Mouse (Mus musculus) CH12.LX (cell line): ENCODE results near the gene Gm44511. TPM values are rescaled to one million over a fixed set of nuclear protein-coding genes. Genes with fewer than 3 reads are reported as not detected.

Experiments
- DNase-seq: peaks from one replicate; pipeline ENCODE4 v3.0.0-alpha.2; 2013; ENCODE audit errors: extremely low read depth
- H3K27ac ChIP-seq: 2 replicates; pipeline ENCODE4 v1.5.1; 2012; ENCODE audit warnings: low read depth, mild to moderate bottlenecking, control low read depth, moderate library complexity; ENCODE audit not compliant: insufficient read depth
- H3K27me3 ChIP-seq: replicated peaks from 2 replicates; pipeline ENCODE3; 2012; ENCODE audit warnings: inconsistent platforms
- H3K36me3 ChIP-seq, 2 experiments: replicated peaks in 1 of 2; 2 replicates each; pipeline versions ENCODE3 to v1.6.1; 2012; ENCODE audit warnings: inconsistent platforms in 1 of 2, low read length in 1 of 2, mild to moderate bottlenecking in 1 of 2, mixed read lengths in 1 of 2, moderate library complexity in 1 of 2; ENCODE audit not compliant: control insufficient read depth in 1 of 2, insufficient read depth in 1 of 2
- H3K4me1 ChIP-seq, 2 experiments: 2 replicates each; pipeline ENCODE4 v1.6.1; 2012; ENCODE audit warnings: inconsistent platforms in 1 of 2, moderate library complexity in 1 of 2; ENCODE audit not compliant: insufficient read depth in 2 of 2, control insufficient read depth in 1 of 2
- H3K4me2 ChIP-seq: 2 replicates; pipeline ENCODE4 v1.6.1; 2012; ENCODE audit warnings: low read depth, mild to moderate bottlenecking, control low read depth; ENCODE audit not compliant: poor library complexity, insufficient read depth, severe bottlenecking
- H3K4me3 ChIP-seq, 3 experiments: fragments of 150-350 bp in 1 of 3; sonication (generic) in 1 of 3; replicated peaks in 1 of 3; 2 replicates each; pipeline versions ENCODE3 to v1.5.1; 2011 to 2012; ENCODE audit warnings: low read depth in 2 of 3, low read length in 2 of 3, mild to moderate bottlenecking in 2 of 3, moderate library complexity in 2 of 3, control low read depth in 1 of 3, improper control_type of control experiment in 1 of 3, inconsistent platforms in 1 of 3, mixed read lengths in 1 of 3; ENCODE audit not compliant: poor library complexity in 1 of 3
- H3K79me2 ChIP-seq: replicated peaks from 2 replicates; pipeline ENCODE4 v1.6.1; 2012; ENCODE audit warnings: mild to moderate bottlenecking, moderate library complexity; ENCODE audit not compliant: control insufficient read depth, poor library complexity, insufficient read depth, severe bottlenecking; ENCODE audit errors: extremely low read depth
- H3K9ac ChIP-seq: 2 replicates; pipeline ENCODE4 v1.6.1; 2012; ENCODE audit warnings: low read depth, mild to moderate bottlenecking, control low read depth, moderate library complexity; ENCODE audit not compliant: insufficient read depth
- H3K9me3 ChIP-seq: replicated peaks from 2 replicates; pipeline ENCODE3; 2012; ENCODE audit warnings: low read length, inconsistent platforms, mixed read lengths
- CHD1 ChIP-seq: IDR thresholded peaks from 2 replicates; pipeline ENCODE4 v1.6.1; 2012; ENCODE audit warnings: low read depth, low read length, improper control_type of control experiment, inconsistent platforms
- CHD2 ChIP-seq: IDR thresholded peaks from 2 replicates; pipeline ENCODE4 v1.6.1; 2011; ENCODE audit warnings: low read length, improper control_type of control experiment
- CTCF ChIP-seq, 2 experiments: IDR thresholded peaks in 1 of 2; conservative IDR thresholded peaks in 1 of 2; 2 replicates each; pipeline ENCODE4 v1.5.1; 2011 to 2012; ENCODE audit warnings: low read depth in 2 of 2, low read length in 2 of 2, improper control_type of control experiment in 1 of 2, inconsistent platforms in 1 of 2, mild to moderate bottlenecking in 1 of 2, moderate library complexity in 1 of 2
- E2F4 ChIP-seq: IDR thresholded peaks from 2 replicates; pipeline ENCODE4 v1.6.1; 2011; ENCODE audit warnings: low read depth, low read length, improper control_type of control experiment; ENCODE audit not compliant: insufficient replicate concordance
- ETS1 ChIP-seq: conservative IDR thresholded peaks from 2 replicates; pipeline ENCODE4 v1.6.1; 2012; ENCODE audit warnings: low read depth, mild to moderate bottlenecking, inconsistent platforms, low read length, improper control_type of control experiment, moderate library complexity
- GABPA ChIP-seq: IDR thresholded peaks from 2 replicates; pipeline ENCODE4 v1.6.1; 2012; ENCODE audit warnings: low read depth, low read length, improper control_type of control experiment, inconsistent platforms; ENCODE audit not compliant: insufficient replicate concordance
- HCFC1 ChIP-seq: IDR thresholded peaks from 2 replicates; pipeline ENCODE4 v1.6.1; 2012; ENCODE audit warnings: low read depth, mild to moderate bottlenecking, inconsistent platforms, low read length, improper control_type of control experiment
- JUN ChIP-seq: IDR thresholded peaks from 2 replicates; pipeline ENCODE4 v1.6.1; 2011; ENCODE audit warnings: low read depth, mild to moderate bottlenecking, low read length, improper control_type of control experiment, moderate library complexity; ENCODE audit not compliant: insufficient read depth
- JUND ChIP-seq: conservative IDR thresholded peaks from 2 replicates; pipeline ENCODE4 v1.6.1; 2011; ENCODE audit warnings: low read depth, low read length, improper control_type of control experiment
- MAX ChIP-seq: IDR thresholded peaks from 2 replicates; pipeline ENCODE4 v1.6.1; 2011; ENCODE audit warnings: low read length, improper control_type of control experiment
- PAX5 ChIP-seq: IDR thresholded peaks from 2 replicates; pipeline ENCODE4 v1.6.1; 2012; ENCODE audit warnings: low read length, inconsistent platforms, mixed read lengths
- POLR2A ChIP-seq: IDR thresholded peaks from 2 replicates; pipeline ENCODE4 v1.6.1; 2011; ENCODE audit warnings: low read depth, mild to moderate bottlenecking, improper control_type of control experiment, low read length
- RAD21 ChIP-seq: IDR thresholded peaks from 2 replicates; pipeline ENCODE4 v1.6.1; 2011; ENCODE audit warnings: low read depth, mild to moderate bottlenecking, low read length, improper control_type of control experiment, moderate library complexity
- SMC3 ChIP-seq: IDR thresholded peaks from 2 replicates; pipeline ENCODE4 v1.6.1; 2011; ENCODE audit warnings: low read depth, low read length, improper control_type of control experiment
- TCF12 ChIP-seq: IDR thresholded peaks from 2 replicates; pipeline ENCODE4 v1.6.1; 2014; ENCODE audit warnings: low read depth, mild to moderate bottlenecking, inconsistent platforms, low read length, improper control_type of control experiment
- UBTF ChIP-seq: IDR thresholded peaks from 2 replicates; pipeline ENCODE4 v1.6.1; 2012; ENCODE audit warnings: low read depth, mild to moderate bottlenecking, inconsistent platforms, low read length, improper control_type of control experiment, moderate library complexity
- USF2 ChIP-seq: conservative IDR thresholded peaks from 2 replicates; pipeline ENCODE4 v1.6.1; 2011; ENCODE audit warnings: low read depth, low read length, improper control_type of control experiment
- ZC3H11A ChIP-seq: IDR thresholded peaks from 2 replicates; pipeline ENCODE4 v1.6.1; 2012; ENCODE audit warnings: low read depth, mild to moderate bottlenecking, inconsistent platforms, low read length, improper control_type of control experiment
- ZKSCAN1 ChIP-seq: IDR thresholded peaks from 2 replicates; pipeline ENCODE4 v1.6.1; 2012; ENCODE audit warnings: low read depth, inconsistent platforms, low read length, improper control_type of control experiment, borderline replicate concordance
- ZMIZ1 ChIP-seq: IDR thresholded peaks from 2 replicates; pipeline ENCODE4 v1.6.1; 2012; ENCODE audit warnings: low read depth, mild to moderate bottlenecking, inconsistent platforms, low read length, improper control_type of control experiment
- dilution Hi-C: fragments of 300-500 bp; cut with MboI; formaldehyde crosslinking; loops from 2 replicates; pipeline ENCODE4 v1.14.3; 2020; ENCODE audit warnings: low sequenced_read_pairs; ENCODE audit not compliant: extremely low pct_unique_long_range_greater_than_20kb, extremely low pct_ligation_motif_present
- in situ Hi-C: fragments of 300-500 bp; cut with MboI; formaldehyde crosslinking; loops from 3 replicates; pipeline ENCODE4 v1.14.3; 2019; ENCODE audit warnings: low sequenced_read_pairs, low pct_ligation_motif_present, low pct_unique_long_range_greater_than_20kb, mixed read lengths
- polyA plus RNA-seq: library from polyadenylated mRNA; unstranded; fragments of >175 nt; gene quantifications from 2 replicates; pipeline ENCODE4 v1.2.1, GENCODE M21; 2012; ENCODE audit warnings: low read depth; ENCODE audit not compliant: insufficient read length
- total RNA-seq, 2 experiments: library from RNA; depleted of rRNA; stranded (reverse); fragments of 300-350 nt in 1 of 2; fragments of >200 nt in 1 of 2; gene quantifications; 2 replicates each; pipeline ENCODE4 v1.2.3; 2012 to 2014

The Gm44511 gene
- total and polyA plus RNA-seq, 3 experiments = not detected

- in situ Hi-C loops (no loop called here), dilution Hi-C loops (no loop called here)
- no peak overlapping the region for H3K27ac ChIP-seq
- no peak overlapping the region for H3K4me2 ChIP-seq
- no peaks in the 10 kb centered on the region for H3K9me3 ChIP-seq
- peaks cover 47% of the 10 kb centered on the region for H3K79me2 ChIP-seq
- H3K9ac ChIP-seq = no peak overlapping the region
- H3K4me1 ChIP-seq = peaks cover 20 to 53% of the 10 kb centered on the region in 2 experiments
- DNase-seq = no peak
- no peak overlapping the region for H3K4me3 ChIP-seq
- H3K27me3 ChIP-seq = no peaks in the 10 kb centered on the region
- H3K36me3 ChIP-seq = peaks cover 14 to 43% of the 10 kb centered on the region in 2 experiments
- TF ChIP-seq ETS1 = no peak
- no peak for TF ChIP-seq CHD2
- TF ChIP-seq HCFC1 = no peak
- TF ChIP-seq ZKSCAN1 = no peak
- TF ChIP-seq PAX5 = no peak
- no peak for TF ChIP-seq MAX
- TF ChIP-seq TCF12 = no peak
- TF ChIP-seq GABPA = no peak
- no peak for TF ChIP-seq CTCF (conservative IDR thresholded peaks at IDR 0.05 in 1 of 2, IDR thresholded peaks at IDR 0.05 in 1 of 2; ENCODE audit: low read depth in 2 of 2, low read length in 2 of 2)
- no peak for TF ChIP-seq JUN
- TF ChIP-seq E2F4 = no peak
- no peak for TF ChIP-seq CHD1
- no peak for TF ChIP-seq UBTF
- no peak for TF ChIP-seq JUND
- no peak for TF ChIP-seq ZMIZ1
- no peak for TF ChIP-seq USF2
Measured at GRCm38 (mm10) chr6:128854895-128855294, 28.8 kb upstream of the Gm44511 start.

- Histone ChIP-seq H3K36me3 (peaks cover 20 to 50% of the 10 kb centered on the region in 2 experiments), H3K9ac (no peak overlapping the region), H3K79me2 (peaks cover 42% of the 10 kb centered on the region), H3K27ac (0 out of 2 replicates have a peak overlapping the region, but pooled peaks have one; percentile 1), H3K4me2 (no peak overlapping the region), H3K9me3 (no peaks in the 10 kb centered on the region), H3K27me3 (no peaks in the 10 kb centered on the region), H3K4me1 (peaks cover 20 to 53% of the 10 kb centered on the region in 2 experiments), H3K4me3 (no peak overlapping the region)
- peak; percentile 81 for DNase-seq
- dilution Hi-C loops (no loop called here), in situ Hi-C loops (no loop called here)
- TF ChIP-seq JUN (no peak), RAD21 (peak; percentile 88), ZC3H11A (peak; percentile 55), POLR2A (peak; percentile 46; the same call in 1 of the 2 replicates), ETS1 (no peak), SMC3 (peak; percentile 79), CTCF (conservative IDR thresholded peaks at IDR 0.05 in 1 of 2, IDR thresholded peaks at IDR 0.05 in 1 of 2; ENCODE audit: low read depth in 2 of 2, low read length in 2 of 2) (peak; percentile 44 to 80)
Measured at GRCm38 (mm10) chr6:128854024-128854820, 28.1 kb upstream of the Gm44511 start.
